Mouse (Mus musculus) urinary bladder, postnatal 25 days (tissue): ENCODE data around the gene Cep97.
"Not testable (repeated sequence)": the region's sequence is repeated elsewhere in the genome, so short reads cannot be mapped to it uniquely, and the experiment has no call there.

ENCODE experiments used
- DNase-seq: peaks from one replicate; pipeline ENCODE4 v3.0.0; 2022; ENCODE audit warnings: low spot score

The Cep97 gene

DNA sequence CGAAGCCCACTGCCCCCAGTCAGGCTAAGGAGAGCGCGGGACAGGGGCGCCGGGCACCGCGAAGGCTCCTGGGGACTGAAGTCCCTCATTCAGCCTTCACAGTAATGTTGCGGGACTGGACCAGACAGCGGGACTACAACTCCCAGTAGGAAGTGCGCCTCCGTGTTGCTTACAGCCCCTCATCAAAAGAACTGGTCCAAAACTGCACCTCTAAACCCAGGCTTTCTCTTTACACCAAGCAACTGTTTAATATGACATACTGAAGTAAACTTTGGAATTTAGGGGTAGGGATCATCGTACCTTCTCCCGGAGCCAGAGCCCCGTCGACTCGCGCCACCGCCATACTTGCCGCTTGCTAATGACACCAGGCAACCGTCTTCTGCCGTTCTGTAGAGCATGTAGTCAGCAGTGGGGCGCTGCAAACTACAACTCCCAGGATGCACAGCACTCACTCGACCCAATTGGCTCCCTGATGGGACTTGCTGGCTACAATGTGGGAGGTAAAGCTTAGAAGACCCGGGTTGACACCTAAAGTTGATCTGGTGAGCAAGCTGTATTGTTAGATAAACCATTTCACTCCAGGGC is at the start of gene Cep97:
TSS of gene Cep97 (minus strand) at position 403 of the 585 bp plus-strand sequence.
- DNase-seq, result peak; percentile 69

DNA sequence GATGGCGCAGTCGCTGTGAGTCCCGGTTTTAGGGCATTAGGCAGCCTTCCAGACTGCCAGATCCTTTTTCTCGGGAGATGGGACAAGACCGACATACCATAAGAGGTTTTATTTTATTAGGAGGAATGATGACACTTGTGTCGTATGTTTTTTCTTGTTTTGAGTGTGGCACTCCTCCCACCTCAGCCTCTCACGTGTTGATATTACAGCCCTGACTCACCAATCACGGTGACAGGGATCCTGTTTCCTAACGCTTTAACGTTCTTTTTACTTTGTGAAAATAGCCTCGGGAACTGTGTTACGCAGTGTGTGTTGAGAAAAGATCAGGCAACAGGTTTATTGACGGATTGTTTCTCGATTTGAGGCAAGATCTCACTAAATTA is 40.2 kb upstream of the Cep97 start:
- DNase-seq, result no peak

DNA sequence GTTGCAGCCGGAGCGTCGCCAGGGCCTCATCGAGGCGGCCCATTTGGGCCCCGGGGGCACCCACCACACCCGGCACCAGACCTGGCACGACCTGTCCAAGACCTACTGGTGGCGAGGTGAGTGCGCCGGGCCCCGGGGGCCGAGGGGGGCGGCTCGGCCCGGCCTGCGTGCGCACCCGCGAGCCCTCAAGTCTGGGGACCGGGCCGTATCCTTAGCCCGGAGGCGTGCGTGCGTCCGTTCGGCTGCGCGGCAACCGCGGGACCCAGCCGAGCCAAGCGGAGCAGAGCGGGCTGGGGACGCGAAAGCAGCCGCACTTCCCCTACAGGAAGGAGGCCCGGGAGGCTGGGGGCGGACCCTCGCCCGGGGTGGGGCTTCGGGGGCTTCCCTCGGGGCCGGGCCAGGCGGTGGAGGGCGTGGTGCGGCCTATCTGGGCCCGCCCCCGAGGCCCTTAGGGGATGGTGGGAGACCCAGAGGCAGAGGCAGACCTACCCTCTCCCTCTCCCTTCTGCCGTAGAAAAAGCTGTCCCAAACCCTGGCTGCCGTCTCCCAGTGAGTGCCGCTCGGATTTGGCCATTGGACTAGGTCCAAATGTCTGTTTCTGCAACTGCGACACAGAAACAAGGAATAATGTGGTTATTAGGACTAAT is 39.7 kb upstream of the Cep97 start:
- DNase-seq, result peak; percentile 77

DNA sequence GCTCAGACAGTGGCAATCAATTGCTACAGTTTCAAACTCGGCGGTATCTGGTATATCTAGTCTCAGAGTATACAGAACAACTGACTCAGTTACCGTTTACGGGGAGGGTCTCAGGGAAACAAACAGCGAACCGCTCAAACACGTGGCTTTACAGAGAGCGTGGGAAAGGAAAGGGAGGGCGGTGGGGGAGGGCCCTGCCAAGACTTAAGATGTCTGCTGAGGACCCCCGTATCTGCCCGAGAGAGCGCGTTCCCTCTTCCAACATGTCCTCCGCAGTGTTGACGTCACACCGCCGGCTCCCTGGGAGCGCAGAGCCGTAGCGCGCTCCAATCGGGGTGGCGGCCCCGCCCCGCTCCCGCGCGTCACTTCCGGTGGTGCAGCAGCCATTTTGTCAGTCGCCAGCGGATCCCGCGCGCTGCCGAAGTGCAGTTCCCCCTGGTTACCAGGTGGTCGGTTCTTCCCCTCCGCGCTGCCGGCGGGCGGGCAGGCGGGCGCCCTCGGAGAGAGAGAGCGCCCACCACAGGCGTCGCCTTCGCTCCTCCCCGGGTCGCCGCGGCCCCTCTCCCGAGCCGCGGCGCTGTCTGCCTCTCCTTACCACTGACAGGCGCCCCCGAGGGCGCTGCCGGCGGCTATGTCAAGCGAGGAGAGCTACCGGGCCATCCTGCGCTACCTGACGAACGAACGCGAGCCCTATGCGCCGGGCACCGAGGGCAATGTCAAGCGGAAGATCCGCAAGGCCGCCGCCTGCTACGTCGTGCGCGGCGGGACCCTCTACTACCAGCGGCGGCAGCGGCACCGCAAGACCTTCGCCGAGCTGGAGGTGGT is 39.0 kb upstream of the Cep97 start, which contains the start of gene Zbtb11:
TSS of gene Zbtb11 (plus strand) at position 453 of the 825 bp plus-strand sequence.
- DNase-seq, result peak; percentile 99

DNA sequence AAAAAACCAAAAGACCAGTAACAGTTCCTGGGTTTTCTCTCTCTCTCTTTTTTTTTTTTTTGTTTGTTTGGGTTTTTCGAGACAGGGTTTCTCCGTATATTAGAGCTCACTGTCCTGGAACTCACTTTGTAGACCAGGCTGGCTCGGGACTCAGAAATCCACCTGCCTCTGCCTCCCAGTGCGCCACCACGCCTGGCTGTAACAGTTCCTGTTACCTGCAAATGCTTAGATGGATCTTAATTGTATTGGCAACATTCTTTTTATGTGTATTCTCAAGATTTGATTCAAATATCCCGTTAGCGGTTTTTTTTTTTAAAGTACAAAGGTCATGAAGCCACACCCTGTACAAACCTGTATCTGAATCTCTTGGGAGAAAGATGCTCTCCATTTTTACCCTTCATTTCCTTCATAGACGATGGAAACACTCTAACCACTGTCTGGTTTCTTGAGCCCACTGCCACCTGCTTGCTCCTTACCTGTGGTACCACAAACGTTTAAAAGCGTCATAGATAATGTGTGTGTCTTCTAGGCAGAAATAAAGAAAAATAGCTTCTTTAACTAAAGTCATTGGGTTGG is 38.1 kb upstream of the Cep97 start:
- no peak for DNase-seq

DNA sequence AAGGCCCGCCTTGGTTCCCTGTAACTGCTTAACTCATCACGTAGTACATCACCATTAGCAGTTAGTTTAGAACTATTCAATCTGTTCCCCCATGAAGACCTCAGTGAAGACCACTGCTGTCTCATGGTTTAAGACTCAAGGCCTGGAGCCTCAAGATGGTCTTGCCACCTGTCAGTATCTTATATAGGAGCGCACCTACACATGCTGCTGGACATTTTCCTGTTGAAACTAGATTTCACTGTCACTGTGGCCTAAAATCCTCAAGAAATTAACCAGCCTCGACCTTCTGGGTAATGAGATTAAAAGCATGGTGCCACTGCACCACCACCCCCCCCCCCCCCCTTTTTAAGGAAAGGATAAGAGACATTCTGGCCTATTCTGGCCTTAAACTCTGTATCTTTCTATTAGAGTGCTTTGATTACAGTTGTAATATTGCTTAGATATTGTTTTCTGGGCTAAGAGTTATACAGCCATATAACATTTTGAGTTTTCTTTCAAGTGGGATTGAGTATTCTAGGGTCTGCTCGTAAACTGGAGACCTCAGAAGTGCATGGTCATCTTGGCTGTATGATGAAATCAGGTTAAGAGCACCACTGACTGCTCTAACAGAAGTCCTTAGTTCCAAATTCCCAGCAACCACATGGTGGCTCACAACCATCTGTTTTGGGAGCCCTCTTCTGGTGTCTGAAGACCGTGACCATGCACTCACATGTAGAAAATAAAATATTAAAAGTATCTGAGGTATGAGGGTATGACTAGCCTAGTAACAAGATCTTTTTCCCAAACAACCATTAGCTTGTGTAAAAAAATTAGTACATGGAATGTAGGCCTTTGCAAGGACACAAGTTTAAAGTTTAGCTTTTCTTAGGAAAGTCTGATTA is 37.3 kb upstream of the Cep97 start:
- no peak for DNase-seq

DNA sequence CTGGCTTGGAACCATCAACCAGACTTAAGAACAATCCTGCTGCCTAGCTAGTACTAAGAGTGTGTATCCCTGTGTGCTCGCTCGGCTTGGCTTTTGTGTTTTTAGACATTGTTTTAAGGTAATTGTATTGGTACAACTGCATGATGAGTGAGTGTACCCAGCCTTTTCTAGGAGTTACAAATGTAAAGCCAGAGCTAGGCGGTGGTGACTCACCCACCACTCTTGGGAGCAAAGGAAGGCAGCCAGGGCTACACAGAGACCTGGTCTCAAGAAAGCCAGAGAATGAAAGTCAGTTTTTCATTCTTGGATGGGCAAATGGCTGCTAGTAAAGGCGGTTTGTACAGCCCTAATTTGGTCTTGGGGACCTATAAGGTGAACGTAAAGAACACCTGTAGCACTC is 35.8 kb upstream of the Cep97 start:
- DNase-seq, result no peak

DNA sequence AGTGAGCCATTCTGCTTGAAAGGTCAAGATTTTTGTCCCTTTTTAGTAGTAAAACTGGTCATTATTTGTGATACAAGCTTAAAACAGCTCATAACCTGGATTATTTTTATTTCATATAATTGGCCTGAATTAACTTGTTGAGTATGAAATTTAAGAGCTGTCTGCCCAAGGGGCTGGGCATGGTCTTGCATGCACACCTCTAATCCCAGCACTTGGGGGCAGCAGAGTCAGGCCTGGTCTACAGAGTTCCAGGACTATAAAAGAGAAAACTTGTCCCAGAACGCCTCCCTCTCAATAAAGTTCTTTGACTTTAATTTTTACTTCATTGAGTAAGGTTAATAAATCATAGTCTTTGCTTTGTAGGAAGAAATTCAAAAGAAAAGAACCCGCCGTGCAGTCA is 34.5 kb upstream of the Cep97 start:
- DNase-seq, result no peak

DNA sequence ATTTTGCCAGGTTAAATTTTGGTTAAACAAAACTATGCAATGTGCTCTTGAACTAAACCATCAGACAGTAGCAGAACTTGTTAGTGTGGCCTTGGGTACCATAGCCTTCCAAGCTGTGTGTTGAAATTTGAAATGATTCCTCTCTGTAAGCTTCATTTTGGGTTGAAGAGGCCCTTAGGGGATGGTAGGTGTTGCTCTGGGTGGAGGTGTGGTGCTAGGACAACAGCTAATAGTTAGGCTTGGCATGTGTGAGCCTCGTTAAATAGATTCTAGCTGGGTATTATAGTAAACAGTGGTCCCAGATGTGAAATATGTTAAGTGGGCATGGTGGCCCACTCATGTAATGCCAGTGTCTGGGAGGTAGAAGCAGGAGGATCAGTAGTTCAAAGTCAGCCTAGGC is 32.6 kb upstream of the Cep97 start:
- no peak for DNase-seq

DNA sequence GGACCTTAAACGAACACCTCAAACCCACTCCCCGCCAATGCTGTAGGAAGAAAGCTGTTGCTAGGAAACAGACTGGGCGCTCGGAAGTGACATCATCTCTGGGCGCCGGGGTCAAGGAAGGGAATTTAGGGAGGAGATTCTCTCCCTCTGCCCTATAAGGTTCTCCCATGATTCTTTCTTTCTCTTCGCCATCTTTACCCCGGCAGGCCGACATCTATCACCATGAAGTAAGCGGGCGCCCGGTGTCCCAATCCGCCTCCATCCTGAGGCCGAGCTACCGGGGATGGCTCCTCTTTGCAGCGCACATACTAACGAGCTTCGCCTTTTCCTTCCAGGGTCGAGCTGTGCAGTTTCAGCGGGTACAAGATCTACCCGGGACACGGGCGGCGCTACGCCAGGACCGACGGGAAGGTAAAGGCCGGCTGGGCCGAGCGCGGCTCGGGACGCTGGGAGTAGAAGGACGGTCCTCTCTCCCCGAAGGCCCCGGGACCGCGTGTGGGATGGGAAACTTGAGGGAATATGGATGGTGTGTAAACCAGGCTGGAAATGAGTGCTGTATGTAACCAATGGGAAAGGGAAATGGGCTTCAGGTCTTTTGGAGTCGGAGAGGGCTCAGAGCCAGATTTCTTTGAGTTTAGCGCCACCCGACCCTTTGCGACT is 31.7 kb upstream of the Cep97 start, which contains the start of gene Rpl24:
TSS of gene Rpl24 (plus strand) at position 64 of the 660 bp plus-strand sequence.
- peak; percentile 92 for DNase-seq

DNA sequence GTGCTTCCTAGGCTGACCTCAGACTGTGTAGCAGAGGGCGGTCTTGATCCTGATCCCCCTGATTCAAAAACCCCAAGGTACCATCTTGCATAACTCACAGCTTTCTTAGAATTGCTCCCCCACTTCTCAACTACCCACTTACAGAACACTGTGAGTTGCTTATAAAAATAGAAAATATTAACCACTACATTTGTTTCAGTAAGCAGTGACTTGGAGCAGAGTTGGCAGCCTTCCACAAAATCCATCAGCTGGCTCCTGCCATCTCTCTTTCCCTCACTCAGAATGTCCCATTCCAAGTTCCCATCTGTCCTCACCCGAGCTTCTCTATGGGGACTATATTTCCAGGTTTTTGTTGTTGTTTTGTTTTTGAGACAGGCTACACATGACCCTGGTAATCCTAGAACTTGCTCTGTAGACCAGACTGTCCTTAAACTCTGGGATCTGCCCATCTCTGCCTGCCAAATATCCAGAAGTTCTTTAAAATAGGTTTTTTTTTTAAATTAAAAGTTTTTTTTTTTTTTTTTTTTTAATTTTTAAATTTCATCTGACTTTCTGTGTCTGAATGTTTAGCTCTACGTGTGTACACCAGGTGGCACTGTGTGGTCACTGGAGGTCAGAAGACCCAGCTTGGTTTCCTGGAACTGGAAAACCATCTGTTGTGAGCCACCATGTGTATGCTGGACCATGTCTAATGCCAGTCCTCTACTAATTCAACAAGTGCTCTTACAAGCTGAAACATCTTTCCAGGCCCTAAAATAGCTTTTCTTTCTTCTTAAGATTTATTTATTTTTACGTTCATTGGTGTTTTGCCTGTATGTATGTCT is 29.7 kb upstream of the Cep97 start:
- no peak for DNase-seq

DNA sequence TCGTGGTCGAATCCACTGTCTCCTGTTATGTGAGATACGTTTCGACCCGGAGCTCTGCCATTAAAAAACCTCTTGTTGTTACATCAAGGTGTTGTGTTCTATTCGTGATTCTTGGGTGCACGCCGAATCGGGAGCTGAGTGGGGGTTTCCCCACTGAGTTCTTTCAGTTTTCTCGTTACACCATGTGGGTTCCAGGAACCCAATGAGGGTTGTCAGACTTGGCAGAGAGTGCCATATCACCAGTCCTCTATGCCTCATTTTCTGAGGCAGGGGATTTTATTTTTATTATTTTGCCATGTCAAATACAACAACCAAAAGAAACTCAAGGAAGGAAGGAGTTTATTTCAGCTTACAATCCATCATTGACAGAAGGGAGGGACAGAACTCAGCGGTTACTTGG is 28.4 kb upstream of the Cep97 start:
- DNase-seq, result not testable (repeated sequence)

DNA sequence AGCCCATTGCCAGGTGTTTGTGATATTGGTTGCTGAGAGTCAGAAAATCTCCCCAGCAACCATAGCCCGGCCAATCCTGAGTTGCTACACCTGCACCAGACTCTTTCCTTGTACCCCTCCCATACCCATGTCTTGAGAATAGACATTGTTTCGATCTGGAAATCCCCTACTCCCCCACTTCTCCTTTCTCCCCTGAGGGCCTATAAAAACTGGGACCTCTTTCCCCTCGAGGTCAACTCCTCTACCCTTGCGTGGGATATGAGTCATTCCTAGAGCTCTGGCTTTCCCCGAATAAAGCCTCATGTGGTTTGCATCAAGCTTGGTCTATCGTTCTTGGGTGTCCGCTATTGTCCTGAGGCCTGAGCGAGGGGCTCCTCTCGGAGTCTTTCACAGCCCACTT is 19.5 kb upstream of the Cep97 start:
- not testable (repeated sequence) for DNase-seq

DNA sequence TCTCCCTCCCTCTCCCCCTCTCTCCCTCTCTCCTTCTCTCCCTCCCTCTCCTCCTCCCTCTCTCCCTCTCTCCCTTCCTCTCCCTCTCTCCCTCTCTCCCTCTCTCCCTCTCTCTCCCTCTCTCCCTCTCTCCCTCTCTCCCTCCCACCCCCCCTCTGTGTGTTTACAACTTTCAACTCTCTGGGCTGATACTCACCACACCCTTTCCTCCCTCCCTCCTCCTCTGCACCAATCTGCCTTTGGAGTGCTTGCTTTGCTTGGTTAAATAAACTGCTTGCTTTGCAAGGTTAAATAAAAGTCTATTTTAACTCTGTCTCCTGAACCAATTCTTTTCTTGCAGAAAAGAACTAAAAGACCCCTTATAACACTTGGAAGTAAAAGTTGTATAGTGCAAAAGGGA is 18.1 kb upstream of the Cep97 start:
- DNase-seq, result no peak

DNA sequence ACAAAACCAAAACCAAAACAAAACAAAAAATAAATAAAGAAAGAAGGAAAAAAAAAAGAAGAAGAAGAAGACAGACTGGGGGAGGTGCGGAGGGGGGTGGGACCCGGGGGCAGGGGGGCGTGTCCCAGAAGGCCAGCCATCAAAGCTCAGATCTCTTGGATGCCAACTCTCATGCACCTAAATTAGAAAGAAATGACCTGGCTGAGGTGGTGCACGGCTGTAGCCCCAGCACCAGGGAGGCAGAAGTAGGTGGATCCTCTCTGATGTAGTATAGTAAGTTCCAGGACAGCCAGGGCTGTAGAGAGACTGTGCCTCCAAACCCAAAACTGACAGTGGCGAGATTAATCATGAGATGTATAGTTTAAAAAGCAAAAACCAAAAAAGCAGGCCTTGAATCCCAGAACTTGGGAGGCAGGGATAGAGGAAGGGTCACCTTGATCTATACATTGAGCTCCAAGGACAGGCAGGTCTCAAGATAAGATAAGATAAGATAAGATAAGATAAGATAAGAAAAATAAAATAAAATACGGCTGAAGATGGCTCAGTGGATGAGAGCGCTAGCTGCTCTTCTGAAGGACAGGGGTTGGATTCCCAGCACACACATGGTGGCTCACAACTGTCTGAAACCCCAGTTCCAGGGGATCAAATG is 17.1 kb upstream of the Cep97 start:
- DNase-seq, result no peak

DNA sequence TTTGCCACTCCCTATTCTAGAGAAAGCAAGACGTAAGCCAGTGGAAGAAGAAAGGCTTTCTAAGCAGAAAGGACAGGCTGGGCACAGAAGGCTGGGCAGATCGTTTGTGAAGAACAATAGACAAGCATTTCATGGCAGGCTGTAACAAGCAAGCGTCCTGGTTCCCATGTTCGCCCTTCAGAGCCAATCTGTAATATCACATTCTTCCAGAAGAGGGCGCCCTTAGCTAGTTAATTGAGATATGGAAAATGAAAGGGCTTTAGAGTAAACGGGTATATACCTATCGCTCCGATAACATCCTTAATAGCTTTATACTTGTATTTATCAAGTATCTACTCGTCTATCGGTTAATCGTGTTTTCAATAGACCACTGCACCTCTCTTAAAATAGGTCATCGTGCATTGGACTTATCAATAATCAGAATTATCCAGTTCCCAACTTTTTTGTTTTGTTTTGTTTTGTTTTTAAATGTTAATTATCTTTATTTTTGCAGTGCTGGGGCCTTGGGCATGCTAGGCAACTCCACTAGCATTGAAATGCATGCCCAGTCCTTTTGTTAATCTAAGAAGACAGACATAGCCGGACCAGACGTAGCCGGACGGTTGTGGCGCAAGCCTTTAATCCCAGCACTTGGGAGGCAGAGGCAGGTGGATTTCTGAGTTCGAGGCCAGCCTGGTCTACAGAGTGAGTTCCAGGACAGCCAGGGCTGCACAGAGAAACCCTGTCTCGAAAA is 16.5 kb upstream of the Cep97 start:
- DNase-seq, result peak; percentile 74

DNA sequence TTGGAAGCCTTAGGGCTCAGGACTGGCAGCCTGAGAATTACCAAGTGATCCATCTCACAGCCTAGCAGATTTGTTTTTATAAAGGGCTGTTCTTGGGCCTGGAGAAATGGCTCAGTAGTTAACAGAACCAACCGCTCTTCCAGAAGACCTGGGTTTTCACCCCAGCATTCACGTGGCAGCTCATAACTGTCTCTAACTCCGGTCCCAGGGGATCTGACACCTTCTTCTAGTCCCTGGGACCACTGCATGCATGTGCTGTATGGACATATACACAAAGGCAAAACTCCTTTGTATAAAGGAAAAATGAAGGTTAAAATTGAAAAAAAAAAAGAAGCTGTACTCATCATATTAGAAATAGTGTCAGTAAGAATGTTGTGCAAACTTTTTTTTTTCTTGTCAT is 15.8 kb upstream of the Cep97 start:
- no peak for DNase-seq

DNA sequence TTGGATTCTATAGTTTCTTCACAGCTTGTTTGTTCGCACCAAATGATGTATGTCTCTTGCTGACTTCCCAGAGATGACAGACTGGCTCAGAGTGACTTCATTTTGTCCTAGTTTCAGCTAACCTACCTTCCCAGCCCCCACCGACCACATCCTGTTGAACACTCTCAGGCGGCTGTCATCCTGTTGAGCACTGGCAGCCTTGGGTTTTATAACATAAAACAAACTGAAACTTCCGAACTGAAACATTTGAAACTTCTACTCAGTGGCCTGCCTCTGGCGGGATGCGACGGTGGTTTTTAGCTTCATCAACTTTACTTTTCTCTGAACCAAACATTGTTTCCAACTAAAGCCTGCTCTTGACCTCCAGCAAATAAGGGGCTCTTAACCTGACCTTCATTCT is 14.3 kb upstream of the Cep97 start:
- no peak for DNase-seq

DNA sequence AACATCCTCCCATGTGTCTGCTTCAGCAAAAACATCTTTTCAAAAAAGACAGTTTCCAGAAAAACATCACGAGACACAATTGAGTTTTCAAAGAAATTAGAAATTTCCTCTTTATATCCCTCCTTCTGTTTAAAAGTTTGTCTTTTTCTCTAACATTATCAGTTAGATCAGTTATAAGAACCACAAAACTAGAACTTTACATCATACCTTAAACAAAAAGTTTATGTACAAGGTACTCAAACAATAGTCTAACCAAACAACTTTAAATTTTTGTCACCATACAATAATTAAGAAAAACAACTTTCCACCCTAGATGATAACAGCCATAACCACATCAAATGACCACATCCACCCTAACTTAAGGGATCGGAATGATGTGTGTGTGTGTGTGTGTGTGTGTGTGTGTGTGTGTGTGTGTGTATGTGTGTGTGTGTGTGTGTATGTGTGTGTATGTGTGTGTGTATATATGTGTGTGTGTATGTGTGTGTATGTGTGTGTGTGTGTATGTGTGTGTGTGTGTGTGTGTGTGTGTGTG is 13.3 kb upstream of the Cep97 start:
- DNase-seq, result not testable (repeated sequence)
